Mouse (Mus musculus) lung, postnatal 4 days (tissue): Measurements from ENCODE around the gene Ankrd31.
"Not testable (repeated sequence)": the region's sequence is repeated elsewhere in the genome, so short reads cannot be mapped to it uniquely, and the experiment has no call there.

Experiments used
- DNase-seq, 2 experiments: peaks; one replicate each; pipeline ENCODE4 v3.0.0; 2021

The Ankrd31 gene

GRCm38 (mm10) chr13:96748109-96748845, at the start of gene Ankrd31:
Ankrd31 (plus strand) TSS chr13:96748272.
- DNase-seq, result no peak

GRCm38 (mm10) chr13:96702567-96703278, 45.3 kb upstream of the Ankrd31 start:
- no peak for DNase-seq

- no peak for DNase-seq
Observed at GRCm38 (mm10) chr13:96709269-96710233, 38.5 kb upstream of the Ankrd31 start.

GRCm38 (mm10) chr13:96716311-96716710, 31.8 kb upstream of the Ankrd31 start:
- DNase-seq, result no peak

- no peak for DNase-seq
Observed at GRCm38 (mm10) chr13:96717821-96718220, 30.3 kb upstream of the Ankrd31 start.

GRCm38 (mm10) chr13:96720003-96720402, 28.1 kb upstream of the Ankrd31 start:
- no peak for DNase-seq

- DNase-seq, result no peak
Observed at GRCm38 (mm10) chr13:96728289-96728688, 19.8 kb upstream of the Ankrd31 start.

GRCm38 (mm10) chr13:96729146-96729545, 18.9 kb upstream of the Ankrd31 start:
- DNase-seq, result no peak

GRCm38 (mm10) chr13:96730116-96730515, 18.0 kb upstream of the Ankrd31 start:
- no peak for DNase-seq

GRCm38 (mm10) chr13:96735175-96735574, 12.9 kb upstream of the Ankrd31 start:
- DNase-seq, result no peak

GRCm38 (mm10) chr13:96740159-96740558, 7.9 kb upstream of the Ankrd31 start:
- no peak for DNase-seq

GRCm38 (mm10) chr13:96742871-96743270, 5.2 kb upstream of the Ankrd31 start:
- DNase-seq, result no peak

GRCm38 (mm10) chr13:96746055-96746454, 2.0 kb upstream of the Ankrd31 start:
- DNase-seq, result no peak

- DNase-seq, result no peak
Observed at GRCm38 (mm10) chr13:96749859-96750258, 1.8 kb downstream of the Ankrd31 start.

- no peak for DNase-seq
Observed at GRCm38 (mm10) chr13:96760848-96761247, 12.8 kb downstream of the Ankrd31 start.

- not testable (repeated sequence) for DNase-seq
Observed at GRCm38 (mm10) chr13:96786071-96786470, 38.0 kb downstream of the Ankrd31 start.

- no peak for DNase-seq
Observed at GRCm38 (mm10) chr13:96793451-96793850, 45.4 kb downstream of the Ankrd31 start.

GRCm38 (mm10) chr13:96795301-96795700, 47.2 kb downstream of the Ankrd31 start:
- DNase-seq, result no peak

GRCm38 (mm10) chr13:96797500-96797899, 49.4 kb downstream of the Ankrd31 start:
- DNase-seq, result no peak

GRCm38 (mm10) chr13:96849752-96850151, 101.7 kb downstream of the Ankrd31 start:
- no peak for DNase-seq

- DNase-seq, result no peak
Observed at GRCm38 (mm10) chr13:96852133-96852532, 104.1 kb downstream of the Ankrd31 start.

- no peak for DNase-seq
Observed at GRCm38 (mm10) chr13:96853256-96853655, 105.2 kb downstream of the Ankrd31 start.

- peak in 1 of 2 experiments; percentile 64 for DNase-seq
Observed at GRCm38 (mm10) chr13:96855191-96855590, 107.1 kb downstream of the Ankrd31 start.
